Mouse (Mus musculus): ENCODE data around the gene Kcnma1.

DNA sequence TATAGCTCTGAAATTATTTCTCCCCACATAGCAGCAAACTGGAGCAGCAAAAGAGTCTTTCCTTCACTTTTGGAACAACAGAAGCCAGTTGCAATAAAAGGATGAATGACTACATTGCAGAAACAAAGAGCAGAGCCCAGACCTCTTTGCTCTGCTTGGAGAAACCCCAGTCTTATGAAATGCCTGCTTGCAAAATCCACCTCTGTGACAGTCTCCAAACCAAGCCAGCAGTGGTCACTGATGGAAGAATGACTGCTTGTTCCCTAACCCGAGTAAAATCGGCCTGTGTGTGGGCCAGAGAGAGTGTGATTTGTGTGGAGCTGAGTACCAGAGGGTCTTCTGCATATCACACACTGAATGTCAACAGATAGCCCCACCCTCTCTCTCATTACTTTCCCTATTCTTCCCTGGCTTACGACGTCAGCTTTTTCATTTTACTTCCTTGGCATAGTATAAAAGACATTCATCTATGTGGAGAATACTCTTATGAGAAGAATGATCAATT lies 518.0 kb downstream of the Kcnma1 start:
- TF ChIP-seq CTCF (IDR thresholded peaks at IDR 0.05; ENCODE audit: low read depth) = no peak
- no peak for TF ChIP-seq EP300 (IDR thresholded peaks at IDR 0.05; ENCODE audit: low read depth)
